Mouse (Mus musculus): ENCODE results near the gene Fam117b. TPM values are rescaled to one million over a fixed set of nuclear protein-coding genes. Genes with fewer than 3 reads are reported as not detected.
A peak's percentile ranks its signal among the peaks of the same experiment; 100 is the strongest.

Fam117b gene
- polyA plus RNA-seq, 1 experiment, result 11.5 TPM

GRCm38 (mm10) chr1:60013779-60014178 is 101.0 kb downstream of the Fam117b start:
- TF ChIP-seq POLR2A (IDR thresholded peaks at IDR 0.05; ENCODE audit: low read depth, low read length), result no peak
- no peak for TF ChIP-seq CTCF (conservative IDR thresholded peaks at IDR 0.05; ENCODE audit: insufficient read depth, insufficient read length, low read depth, low read length)
- H3K27me3 ChIP-seq (replicated peaks; ENCODE audit: control insufficient read depth, insufficient read depth, low read length), result no peaks in the 10 kb centered on the region
- H3K27ac ChIP-seq (ENCODE audit: insufficient read depth, low read depth, low read length), result no peak overlapping the region
- no peaks in the 10 kb centered on the region for H3K36me3 ChIP-seq (ENCODE audit: control insufficient read depth, insufficient read depth, low read length)
- H3K4me1 ChIP-seq (ENCODE audit: control insufficient read depth, insufficient read depth, low read length), result no peaks in the 10 kb centered on the region
- 85% methylated on average over 10 of the region's 10 CpGs for WGBS
- no peak for DNase-seq
- no peak overlapping the region for H3K4me3 ChIP-seq (ENCODE audit: insufficient read depth, low read depth, low read length)

- no peak for DNase-seq
- WGBS, result 80% methylated on average over 6 of the region's 6 CpGs
- H3K4me3 ChIP-seq (ENCODE audit: insufficient read depth, low read depth, low read length), result no peak overlapping the region
- no peak for TF ChIP-seq POLR2A (IDR thresholded peaks at IDR 0.05; ENCODE audit: low read depth, low read length)
- no peak for TF ChIP-seq CTCF (conservative IDR thresholded peaks at IDR 0.05; ENCODE audit: insufficient read depth, insufficient read length, low read depth, low read length)
- no peaks in the 10 kb centered on the region for H3K4me1 ChIP-seq (ENCODE audit: control insufficient read depth, insufficient read depth, low read length)
- no peaks in the 10 kb centered on the region for H3K36me3 ChIP-seq (ENCODE audit: control insufficient read depth, insufficient read depth, low read length)
- H3K27ac ChIP-seq (ENCODE audit: insufficient read depth, low read depth, low read length), result no peak overlapping the region
- no peaks in the 10 kb centered on the region for H3K27me3 ChIP-seq (replicated peaks; ENCODE audit: control insufficient read depth, insufficient read depth, low read length)
Observed at GRCm38 (mm10) chr1:60015511-60015910, 102.7 kb downstream of the Fam117b start.

GRCm38 (mm10) chr1:60016136-60016611 is 103.4 kb downstream of the Fam117b start:
- no peak overlapping the region for H3K4me3 ChIP-seq (ENCODE audit: insufficient read depth, low read depth, low read length)
- H3K4me1 ChIP-seq (ENCODE audit: control insufficient read depth, insufficient read depth, low read length), result no peaks in the 10 kb centered on the region
- DNase-seq, result peak; percentile 13
- H3K27ac ChIP-seq (ENCODE audit: insufficient read depth, low read depth, low read length), result no peak overlapping the region; the same call in 1 of the 2 replicates
- WGBS, result 68% methylated on average over 5 of the region's 5 CpGs
- H3K27me3 ChIP-seq (replicated peaks; ENCODE audit: control insufficient read depth, insufficient read depth, low read length), result no peaks in the 10 kb centered on the region
- no peaks in the 10 kb centered on the region for H3K36me3 ChIP-seq (ENCODE audit: control insufficient read depth, insufficient read depth, low read length)
- TF ChIP-seq CTCF (conservative IDR thresholded peaks at IDR 0.05; ENCODE audit: insufficient read depth, insufficient read length, low read depth, low read length), result no peak
- no peak for TF ChIP-seq POLR2A (IDR thresholded peaks at IDR 0.05; ENCODE audit: low read depth, low read length)

GRCm38 (mm10) chr1:60017031-60017469 is 104.2 kb downstream of the Fam117b start:
- DNase-seq, result no peak
- no peak for TF ChIP-seq POLR2A (IDR thresholded peaks at IDR 0.05; ENCODE audit: low read depth, low read length)
- no peak for TF ChIP-seq CTCF (conservative IDR thresholded peaks at IDR 0.05; ENCODE audit: insufficient read depth, insufficient read length, low read depth, low read length)
- Histone ChIP-seq H3K27me3 (replicated peaks; ENCODE audit: control insufficient read depth, insufficient read depth, low read length) (no peaks in the 10 kb centered on the region), H3K27ac (ENCODE audit: insufficient read depth, low read depth, low read length) (no peak overlapping the region), H3K4me1 (ENCODE audit: control insufficient read depth, insufficient read depth, low read length) (no peaks in the 10 kb centered on the region), H3K36me3 (ENCODE audit: control insufficient read depth, insufficient read depth, low read length) (no peaks in the 10 kb centered on the region), H3K4me3 (ENCODE audit: insufficient read depth, low read depth, low read length) (no peak overlapping the region)
- WGBS, result 96% methylated on average over 1 of the region's 1 CpGs

Other genes starting within 250 kb of the Fam117b start
- 16.1 and 28.5 TPM in 2 replicates for gene Sumo1, start 242.2 kb upstream of the Fam117b start, polyA plus RNA-seq (2012; rRNA removed)
- gene Nop58, start 228.0 kb upstream of the Fam117b start, polyA plus RNA-seq (2012; rRNA removed), result 8.2 and 11.1 TPM in 2 replicates
- gene Bmpr2, start 149.6 kb upstream of the Fam117b start, polyA plus RNA-seq (2012; rRNA removed), result 7.0 and 8.1 TPM in 2 replicates
- gene Ica1l, start 130.2 kb downstream of the Fam117b start, polyA plus RNA-seq (2012; rRNA removed), result 0.08 TPM in 1 of 2 replicates, not detected in the other
- 1.8 and 1.9 TPM in 2 replicates for gene Carf, start 185.2 kb downstream of the Fam117b start, polyA plus RNA-seq (2012; rRNA removed)
- gene Wdr12, start 185.6 kb downstream of the Fam117b start, polyA plus RNA-seq (2012; rRNA removed), result 4.6 and 7.0 TPM in 2 replicates